Mouse (Mus musculus) ES-E14 (cell line): ENCODE measurements around the gene Olfr628.

Source experiments
- CHD2 ChIP-seq: IDR thresholded peaks from 2 replicates; pipeline ENCODE4 v1.6.1; 2014; ENCODE audit warnings: mild to moderate bottlenecking, low read depth, low read length, inconsistent platforms
- ZNF384 ChIP-seq: IDR thresholded peaks from 2 replicates; pipeline ENCODE4 v1.6.1; 2012; ENCODE audit warnings: low read depth, low read length, inconsistent platforms

DNA sequence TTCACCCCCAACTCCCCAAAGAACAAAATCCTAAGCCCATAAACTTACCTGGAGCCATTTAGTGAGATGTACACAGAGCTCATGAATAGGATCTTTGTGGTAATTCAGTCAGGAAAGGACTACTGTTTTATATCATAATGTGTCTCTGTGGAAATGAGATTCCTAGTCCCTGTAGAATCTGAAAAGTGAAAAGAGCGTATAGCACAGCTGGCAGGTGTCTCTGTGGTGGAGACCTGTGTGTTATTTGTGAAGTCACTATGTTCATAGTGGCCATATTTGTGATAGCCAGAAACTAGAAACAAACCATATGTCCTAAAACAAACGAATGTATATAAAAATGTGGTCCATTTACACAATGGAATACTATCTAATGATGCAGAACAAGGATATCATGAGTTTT lies 41.3 kb downstream of the Olfr628 start, which contains the start of gene Olfr69:
- TF ChIP-seq CHD2 = no peak
- no peak for TF ChIP-seq ZNF384
